Mouse (Mus musculus) limb, embryonic 12.5 days (tissue): ENCODE data around the gene Ankrd61. TPM values are rescaled to one million over a fixed set of nuclear protein-coding genes. Genes with fewer than 3 reads are reported as not detected.

ENCODE experiments used
- ATAC-seq: fragments of 200-750 bp; cut with Nextera tagmentation; 2 replicates; pipeline ENCODE4 v1.8.0; 2017; ENCODE audit warnings: low read depth, moderate TSS enrichment; ENCODE audit not compliant: insufficient number of reproducible peaks, insufficient read depth, low FRiP score, low TSS enrichment
- H3K27ac ChIP-seq: fragments of 300-500 bp; sonication (generic); 2 replicates; pipeline ENCODE4 v1.5.1; 2016; ENCODE audit warnings: mild to moderate bottlenecking, moderate library complexity
- H3K27me3 ChIP-seq: fragments of 300-500 bp; sonication (generic); 2 replicates; pipeline ENCODE4 v1.6.1; 2016; ENCODE audit warnings: mild to moderate bottlenecking, moderate library complexity
- H3K36me3 ChIP-seq: fragments of 300-500 bp; sonication (generic); 2 replicates; pipeline ENCODE4 v1.6.1; 2016; ENCODE audit warnings: mild to moderate bottlenecking, moderate library complexity
- H3K4me1 ChIP-seq: fragments of 300-500 bp; sonication (generic); replicated peaks from 2 replicates; pipeline ENCODE4 v1.6.1; 2016
- H3K4me2 ChIP-seq: fragments of 300-500 bp; sonication (generic); 2 replicates; pipeline ENCODE4 v1.6.1; 2016; ENCODE audit warnings: mild to moderate bottlenecking, moderate library complexity
- H3K4me3 ChIP-seq: fragments of 300-500 bp; sonication (generic); replicated peaks from 2 replicates; pipeline ENCODE4 v1.5.1; 2016; ENCODE audit warnings: mild to moderate bottlenecking
- H3K9ac ChIP-seq: fragments of 300-500 bp; sonication (generic); replicated peaks from 2 replicates; pipeline ENCODE4 v1.6.1; 2016; ENCODE audit warnings: mild to moderate bottlenecking, moderate library complexity
- H3K9me3 ChIP-seq: fragments of 300-500 bp; sonication (generic); 2 replicates; pipeline ENCODE4 v1.6.1; 2016; ENCODE audit warnings: mild to moderate bottlenecking, moderate library complexity
- WGBS: fragments of 180-500 bp; shearing (Covaris S2); methylation state at CpG from one replicate; pipeline ENCODE4 v1.1.7; 2016; 5-methylcytosine and 5-hydroxymethylcytosine counted together
- polyA plus RNA-seq: library from polyadenylated mRNA; unstranded; fragments of >200 nt; fragmentation: Nextera tagmentation; extraction: Ambion mirVana; gene quantifications from 2 replicates; pipeline ENCODE4 v1.2.1, GENCODE M21; 2016

Gene Ankrd61
- polyA plus RNA-seq, 1 experiment from 2014 or later, result 0.38 TPM

DNA sequence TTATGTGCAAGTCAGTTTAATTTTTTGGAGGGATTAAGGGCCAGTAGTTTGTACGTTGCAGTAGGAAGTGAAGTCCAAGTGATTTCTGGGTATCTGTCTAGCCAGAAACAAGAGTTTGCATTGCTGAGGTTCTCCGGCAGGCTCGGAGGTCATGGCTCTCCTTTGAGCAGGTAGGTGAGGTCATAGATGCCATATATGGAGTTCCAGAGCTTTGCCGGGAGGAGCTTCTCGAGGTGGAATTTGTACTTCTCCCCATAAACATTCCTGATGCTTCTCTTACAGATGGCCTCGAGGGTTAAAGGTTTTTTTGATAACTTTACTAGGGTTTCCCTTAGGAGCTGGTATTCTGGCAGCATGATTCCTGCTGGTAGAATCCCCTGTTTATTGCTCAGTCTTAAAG, 6.7 kb downstream of the Ankrd61 start:
- no peak overlapping the region for H3K27ac ChIP-seq
- no peak overlapping the region for H3K4me2 ChIP-seq
- 73% methylated on average over 6 of the region's 6 CpGs for WGBS
- H3K9me3 ChIP-seq, result 0 out of 2 replicates have a peak, but pooled peaks cover 3% of the 10 kb centered on the region
- no peaks in the 10 kb centered on the region for H3K4me1 ChIP-seq
- no peaks in the 10 kb centered on the region for H3K27me3 ChIP-seq
- peaks cover 85% of the 10 kb centered on the region for H3K36me3 ChIP-seq
- no peak overlapping the region for H3K4me3 ChIP-seq
- no peak overlapping the region for H3K9ac ChIP-seq
- no peak for ATAC-seq

DNA sequence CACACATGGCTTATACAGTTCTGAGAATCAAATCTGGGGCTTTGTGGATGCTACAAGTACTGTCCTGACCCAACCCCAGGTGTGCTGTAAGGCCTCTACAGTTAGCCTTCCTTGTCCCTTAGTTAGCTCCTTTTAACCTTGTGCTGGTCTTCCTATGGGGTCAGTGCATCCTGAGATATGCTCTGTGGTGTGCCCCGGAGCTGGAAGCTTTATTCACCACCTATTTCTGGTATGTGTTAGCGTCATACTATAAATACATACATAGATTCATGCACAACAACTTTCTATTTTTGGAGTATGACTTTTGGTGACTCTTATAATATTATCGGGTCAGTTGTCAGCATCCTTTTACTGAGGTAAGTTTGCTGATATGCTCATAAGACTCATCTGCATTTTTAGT, 12.2 kb downstream of the Ankrd61 start:
- Histone ChIP-seq H3K27ac (no peak overlapping the region), H3K9me3 (0 out of 2 replicates have a peak, but pooled peaks cover 4% of the 10 kb centered on the region), H3K27me3 (no peaks in the 10 kb centered on the region), H3K4me1 (no peaks in the 10 kb centered on the region), H3K36me3 (peaks cover 99% of the 10 kb centered on the region), H3K4me3 (no peak overlapping the region), H3K4me2 (no peak overlapping the region), H3K9ac (no peak overlapping the region)
- ATAC-seq, result no peak
- WGBS, result 95% methylated on average over 3 of the region's 3 CpGs

DNA sequence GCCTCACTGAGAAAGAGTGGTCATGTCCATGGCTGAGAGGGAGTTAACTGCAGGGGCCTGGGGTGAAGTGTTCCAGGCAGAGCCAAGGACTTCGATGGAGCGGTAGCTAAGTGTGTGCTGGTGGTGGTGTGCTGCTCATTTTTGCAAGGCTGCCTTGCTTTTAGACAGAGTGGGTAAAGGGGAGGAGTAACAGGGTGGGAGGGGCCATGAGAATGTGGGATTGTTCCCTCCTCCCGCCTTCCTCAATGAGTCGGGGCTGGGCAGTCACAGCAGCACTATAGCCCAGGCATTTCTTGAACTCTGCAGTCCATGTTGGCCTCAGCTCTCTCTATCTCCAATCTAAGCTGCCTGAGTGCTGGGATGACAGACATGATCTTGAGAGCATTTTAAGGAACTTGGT, 22.9 kb downstream of the Ankrd61 start:
- Histone ChIP-seq H3K9me3 (no peaks in the 10 kb centered on the region), H3K27ac (no peak overlapping the region), H3K36me3 (peaks cover 77% of the 10 kb centered on the region), H3K4me2 (no peak overlapping the region), H3K27me3 (no peaks in the 10 kb centered on the region), H3K4me1 (no peaks in the 10 kb centered on the region), H3K4me3 (no peak overlapping the region), H3K9ac (no peak overlapping the region)
- ATAC-seq, result no peak
- 76% methylated on average over 4 of the region's 4 CpGs for WGBS

DNA sequence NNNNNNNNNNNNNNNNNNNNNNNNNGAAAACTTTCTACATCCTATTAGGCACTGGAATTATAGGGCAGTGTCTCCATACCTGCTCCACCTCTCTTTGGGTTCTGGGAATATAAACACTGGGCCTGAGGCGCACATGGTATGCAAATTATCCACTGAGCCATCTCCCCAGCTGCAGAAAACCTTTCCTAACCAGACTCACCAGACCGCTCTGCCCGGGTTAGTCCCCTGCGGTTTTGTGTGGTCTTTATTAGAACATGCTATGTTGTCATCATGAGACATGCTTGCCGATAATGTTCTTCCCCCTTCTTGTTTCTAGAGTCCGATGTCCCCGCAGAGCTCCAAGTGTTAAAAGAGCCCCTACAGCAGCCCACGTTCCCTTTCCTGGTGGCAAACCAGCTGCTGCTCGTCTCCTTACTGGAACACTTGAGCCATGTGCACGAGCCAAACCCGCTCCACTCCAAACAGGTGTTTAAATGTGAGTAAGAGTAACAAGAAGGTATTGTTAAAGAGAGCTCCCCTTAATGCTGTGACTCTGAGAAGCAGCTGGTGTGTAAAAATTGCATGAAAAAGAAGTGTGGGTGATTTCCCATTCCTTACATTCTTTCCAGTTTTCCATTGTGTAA, 25.8 kb downstream of the Ankrd61 start:
- peaks cover 49% of the 10 kb centered on the region for H3K36me3 ChIP-seq
- H3K4me3 ChIP-seq, result no peak overlapping the region
- WGBS, result 83% methylated on average over 11 of the region's 11 CpGs
- no peak overlapping the region; the same call in 1 of the 2 replicates for H3K27ac ChIP-seq
- no peak for ATAC-seq
- no peaks in the 10 kb centered on the region for H3K27me3 ChIP-seq
- H3K4me2 ChIP-seq, result no peak overlapping the region
- H3K9ac ChIP-seq, result no peak overlapping the region
- no peaks in the 10 kb centered on the region for H3K9me3 ChIP-seq
- no peaks in the 10 kb centered on the region for H3K4me1 ChIP-seq

Other genes starting within 250 kb of the Ankrd61 start
- gene Usp42, start 165.4 kb downstream of the Ankrd61 start, polyA plus RNA-seq, result 32.4 and 34.4 TPM in 2 replicates
- 47.2 and 49.5 TPM in 2 replicates for gene Eif2ak1, start 79.9 kb downstream of the Ankrd61 start, polyA plus RNA-seq
- 98.0 and 102 TPM in 2 replicates for gene Aimp2, start 12.2 kb upstream of the Ankrd61 start, polyA plus RNA-seq
- 38.0 and 41.6 TPM in 2 replicates for gene Pms2, start 12.3 kb upstream of the Ankrd61 start, polyA plus RNA-seq
- 1.0 and 1.1 TPM in 2 replicates for gene Gm42421, start 30.5 kb upstream of the Ankrd61 start, polyA plus RNA-seq
- gene Rsph10b, start 35.4 kb upstream of the Ankrd61 start, polyA plus RNA-seq, result 0.87 and 1.3 TPM in 2 replicates
- 97.7 and 104 TPM in 2 replicates for gene Ccz1, start 117.2 kb upstream of the Ankrd61 start, polyA plus RNA-seq
- gene Ocm, start 129.0 kb upstream of the Ankrd61 start, polyA plus RNA-seq, result not detected in 2 replicates
- gene Lmtk2, start 202.8 kb upstream of the Ankrd61 start, polyA plus RNA-seq, result 5.3 and 5.7 TPM in 2 replicates